Mouse (Mus musculus): ENCODE data around the gene Arhgap10. TPM values are rescaled to one million over a fixed set of nuclear protein-coding genes. Genes with fewer than 3 reads are reported as not detected.

The Arhgap10 gene
- polyA plus RNA-seq, 1 experiment, result 0.32 TPM

GRCm38 (mm10) chr8:77440913-77441312 lies 76.8 kb downstream of the Arhgap10 start:
- TF ChIP-seq GATA1 (IDR thresholded peaks at IDR 0.05; ENCODE audit: low read length) (no peak), TAL1 (IDR thresholded peaks at IDR 0.05; ENCODE audit: low read length) (no peak)
- H3K9me3 ChIP-seq (ENCODE audit: control insufficient read depth, low read length), result no peaks in the 10 kb centered on the region
- H3K27me3 ChIP-seq (ENCODE audit: control insufficient read depth), result no peaks in the 10 kb centered on the region
- H3K36me3 ChIP-seq (ENCODE audit: control insufficient read depth), result no peaks in the 10 kb centered on the region
- H3K4me3 ChIP-seq (replicated peaks), result no peak overlapping the region
- no peaks in the 10 kb centered on the region for H3K4me1 ChIP-seq (ENCODE audit: control insufficient read depth)

DNA sequence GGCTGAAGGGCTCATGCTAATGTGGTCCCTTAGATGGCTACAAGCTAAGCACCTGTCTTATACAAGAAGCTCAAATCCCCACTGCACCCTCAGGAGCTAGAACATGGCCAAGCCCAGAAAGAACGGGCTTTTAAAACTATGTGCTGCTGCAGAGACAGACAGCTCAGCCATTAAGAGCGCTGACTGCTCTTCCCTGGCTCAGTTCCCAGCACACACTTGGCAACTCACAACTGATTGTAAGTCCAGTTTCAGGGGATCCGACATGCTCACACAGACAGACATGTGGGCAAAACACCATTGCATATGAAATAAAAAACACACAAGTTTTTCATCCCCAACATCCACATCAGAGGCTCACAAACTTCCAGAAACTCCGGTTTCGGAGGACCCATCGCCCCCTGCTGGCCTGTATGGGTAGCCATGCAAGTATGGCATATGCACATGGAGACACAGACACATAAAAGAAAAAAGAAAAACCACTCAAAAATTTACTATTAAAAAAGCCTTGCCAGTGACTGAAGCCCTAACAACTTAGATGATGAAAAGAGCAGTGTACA lies 77.4 kb downstream of the Arhgap10 start:
- no peak overlapping the region for H3K4me3 ChIP-seq (replicated peaks)
- no peaks in the 10 kb centered on the region for H3K9me3 ChIP-seq (ENCODE audit: control insufficient read depth, low read length)
- no peaks in the 10 kb centered on the region for H3K27me3 ChIP-seq (ENCODE audit: control insufficient read depth)
- TF ChIP-seq TAL1 (IDR thresholded peaks at IDR 0.05; ENCODE audit: low read length) (no peak), GATA1 (IDR thresholded peaks at IDR 0.05; ENCODE audit: low read length) (no peak)
- H3K4me1 ChIP-seq (ENCODE audit: control insufficient read depth), result no peaks in the 10 kb centered on the region
- H3K36me3 ChIP-seq (ENCODE audit: control insufficient read depth), result no peaks in the 10 kb centered on the region

DNA sequence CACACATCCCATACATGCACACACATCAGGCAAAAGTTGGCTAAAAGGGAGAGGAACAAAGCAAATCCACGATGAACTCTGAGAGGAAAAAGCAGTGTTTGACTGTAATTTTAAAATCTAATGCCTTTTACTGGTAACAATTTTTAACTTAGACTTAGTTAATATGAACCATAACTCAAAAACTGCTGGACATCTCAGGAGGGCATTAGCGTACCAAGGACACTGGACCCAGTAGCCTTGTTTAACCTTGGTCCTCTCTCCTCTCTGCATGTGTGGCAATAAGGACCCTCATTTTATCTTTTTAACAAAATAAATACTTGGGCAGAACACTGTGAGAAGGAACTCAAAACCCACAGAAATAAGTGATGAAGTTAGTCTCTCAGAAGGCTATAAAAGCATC lies 78.1 kb downstream of the Arhgap10 start:
- H3K27me3 ChIP-seq (ENCODE audit: control insufficient read depth), result no peaks in the 10 kb centered on the region
- H3K36me3 ChIP-seq (ENCODE audit: control insufficient read depth), result no peaks in the 10 kb centered on the region
- TF ChIP-seq TAL1 (IDR thresholded peaks at IDR 0.05; ENCODE audit: low read length), result no peak
- TF ChIP-seq GATA1 (IDR thresholded peaks at IDR 0.05; ENCODE audit: low read length), result no peak
- no peaks in the 10 kb centered on the region for H3K4me1 ChIP-seq (ENCODE audit: control insufficient read depth)
- no peak overlapping the region for H3K4me3 ChIP-seq (replicated peaks)
- no peaks in the 10 kb centered on the region for H3K9me3 ChIP-seq (ENCODE audit: control insufficient read depth, low read length)

- H3K4me1 ChIP-seq (ENCODE audit: control insufficient read depth), result no peaks in the 10 kb centered on the region
- no peaks in the 10 kb centered on the region for H3K9me3 ChIP-seq (ENCODE audit: control insufficient read depth, low read length)
- H3K36me3 ChIP-seq (ENCODE audit: control insufficient read depth), result no peaks in the 10 kb centered on the region
- H3K27me3 ChIP-seq (ENCODE audit: control insufficient read depth), result no peaks in the 10 kb centered on the region
- no peak overlapping the region for H3K4me3 ChIP-seq (replicated peaks)
- TF ChIP-seq GATA1 (IDR thresholded peaks at IDR 0.05; ENCODE audit: low read length) (no peak), TAL1 (IDR thresholded peaks at IDR 0.05; ENCODE audit: low read length) (no peak)
These were observed 79.8 kb downstream of the Arhgap10 start for GRCm38 (mm10) chr8:77437807-77438493.

DNA sequence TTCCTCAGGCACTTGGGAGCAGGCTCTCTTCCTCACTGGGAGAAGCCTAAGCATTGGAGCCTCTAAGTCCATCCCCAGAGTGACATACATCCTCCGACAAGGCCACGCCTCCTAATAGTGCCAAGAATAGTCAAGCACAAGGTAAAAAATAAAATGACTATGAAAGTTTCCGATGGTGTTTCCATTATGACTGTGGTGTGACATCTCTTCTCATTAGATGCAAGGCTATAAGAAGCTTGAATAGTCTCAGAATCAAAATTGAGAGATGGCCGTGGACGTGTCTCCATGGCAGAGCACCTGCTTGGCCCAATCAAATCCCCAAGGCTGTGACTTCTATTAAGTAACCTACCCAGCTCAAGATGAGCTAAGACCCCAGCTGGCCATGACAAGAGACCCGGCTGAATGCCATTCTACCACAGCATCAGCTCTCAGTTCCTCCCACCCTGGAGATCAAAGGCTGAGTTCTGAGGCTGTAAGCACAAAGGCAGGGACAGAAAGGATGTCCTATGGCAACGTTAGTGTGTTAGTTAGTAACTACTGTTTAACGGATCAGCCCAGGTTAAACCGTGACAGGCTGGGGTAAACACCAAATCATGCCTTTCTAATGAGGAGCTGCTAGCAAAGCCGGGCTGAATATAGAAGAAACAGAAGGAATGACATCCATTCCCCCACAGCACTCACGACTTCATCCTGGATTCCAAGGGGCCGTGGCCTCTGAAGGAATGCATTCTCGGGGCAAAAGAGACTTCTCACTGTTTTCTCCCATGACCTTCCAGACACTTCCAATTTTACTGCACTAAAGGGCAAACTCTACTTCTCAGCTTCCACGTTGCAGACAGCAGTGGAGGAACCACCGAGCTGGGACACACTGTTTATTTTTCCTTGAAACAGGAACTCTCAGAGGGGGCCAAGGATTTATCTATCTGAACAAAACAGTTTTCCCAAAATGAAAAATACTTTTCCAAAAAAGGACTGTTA lies 81.5 kb downstream of the Arhgap10 start:
- Histone ChIP-seq H3K27me3 (ENCODE audit: control insufficient read depth) (no peaks in the 10 kb centered on the region), H3K4me1 (ENCODE audit: control insufficient read depth) (no peaks in the 10 kb centered on the region), H3K4me3 (replicated peaks) (no peak overlapping the region), H3K9me3 (ENCODE audit: control insufficient read depth, low read length) (no peaks in the 10 kb centered on the region), H3K36me3 (ENCODE audit: control insufficient read depth) (no peaks in the 10 kb centered on the region)
- TF ChIP-seq TAL1 (IDR thresholded peaks at IDR 0.05; ENCODE audit: low read length), result no peak
- TF ChIP-seq GATA1 (IDR thresholded peaks at IDR 0.05; ENCODE audit: low read length), result no peak

DNA sequence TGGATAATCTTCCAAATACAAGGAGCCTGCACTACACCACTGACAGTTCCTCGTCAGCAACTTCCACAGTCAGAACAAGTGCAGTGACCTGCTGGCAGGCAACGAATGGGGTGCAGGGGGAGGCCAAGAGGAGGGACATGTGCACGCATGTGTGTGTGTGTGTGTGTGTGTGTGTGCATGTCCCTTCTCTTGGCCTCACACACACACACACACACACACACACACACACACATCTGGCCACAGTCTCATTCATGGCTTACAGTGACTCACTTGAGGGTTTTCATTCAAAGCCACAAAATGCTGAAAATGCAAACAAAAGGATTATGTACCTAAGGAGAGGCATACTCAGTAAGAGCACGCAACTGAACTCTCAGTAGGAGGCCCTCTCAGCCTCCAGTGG lies 84.5 kb downstream of the Arhgap10 start:
- H3K4me1 ChIP-seq (ENCODE audit: control insufficient read depth), result no peaks in the 10 kb centered on the region
- H3K4me3 ChIP-seq (replicated peaks), result no peak overlapping the region
- TF ChIP-seq TAL1 (IDR thresholded peaks at IDR 0.05; ENCODE audit: low read length) (no peak), GATA1 (IDR thresholded peaks at IDR 0.05; ENCODE audit: low read length) (no peak)
- no peaks in the 10 kb centered on the region for H3K36me3 ChIP-seq (ENCODE audit: control insufficient read depth)
- no peaks in the 10 kb centered on the region for H3K27me3 ChIP-seq (ENCODE audit: control insufficient read depth)
- H3K9me3 ChIP-seq (ENCODE audit: control insufficient read depth, low read length), result no peaks in the 10 kb centered on the region

DNA sequence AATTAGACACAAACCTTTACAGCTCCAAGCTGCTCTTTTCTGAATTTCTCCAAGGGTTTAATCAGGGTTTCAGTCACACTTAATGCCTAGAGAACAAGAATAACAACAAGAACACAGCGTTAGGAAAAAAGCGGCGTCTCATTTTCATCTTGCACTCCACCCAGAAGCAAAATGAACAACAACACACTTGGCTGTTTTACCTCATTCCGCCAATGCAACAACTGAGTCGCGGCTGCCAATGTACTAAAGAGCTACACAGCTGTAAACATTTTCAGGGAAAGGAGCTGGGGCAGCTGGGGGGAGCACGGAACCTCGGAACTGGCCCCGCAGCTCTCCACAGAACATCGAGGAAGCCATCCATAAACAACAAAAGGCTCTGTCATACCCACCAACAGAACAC lies 85.0 kb downstream of the Arhgap10 start:
- Histone ChIP-seq H3K4me3 (replicated peaks) (no peak overlapping the region), H3K36me3 (ENCODE audit: control insufficient read depth) (no peaks in the 10 kb centered on the region)
- TF ChIP-seq TAL1 (IDR thresholded peaks at IDR 0.05; ENCODE audit: low read length), result no peak
- TF ChIP-seq GATA1 (IDR thresholded peaks at IDR 0.05; ENCODE audit: low read length), result no peak

GRCm38 (mm10) chr8:77428420-77428819 lies 89.3 kb downstream of the Arhgap10 start:
- peaks cover 3% of the 10 kb centered on the region; the same call in 1 of the 2 replicates for H3K4me1 ChIP-seq (ENCODE audit: control insufficient read depth)
- no peak overlapping the region for H3K4me3 ChIP-seq (replicated peaks)
- H3K27me3 ChIP-seq (ENCODE audit: control insufficient read depth), result no peaks in the 10 kb centered on the region
- peaks cover 2% of the 10 kb centered on the region for H3K36me3 ChIP-seq (ENCODE audit: control insufficient read depth)
- TF ChIP-seq TAL1 (IDR thresholded peaks at IDR 0.05; ENCODE audit: low read length) (no peak), GATA1 (IDR thresholded peaks at IDR 0.05; ENCODE audit: low read length) (no peak)
- no peaks in the 10 kb centered on the region for H3K9me3 ChIP-seq (ENCODE audit: control insufficient read depth, low read length)

More for the DNA sequence above, 85.0 kb downstream of the Arhgap10 start:
- H3K9me3 ChIP-seq (ENCODE audit: control insufficient read depth, low read length), result no peaks in the 10 kb centered on the region
- H3K4me1 ChIP-seq (ENCODE audit: control insufficient read depth), result no peaks in the 10 kb centered on the region
- no peaks in the 10 kb centered on the region for H3K27me3 ChIP-seq (ENCODE audit: control insufficient read depth)

- Histone ChIP-seq H3K36me3 (ENCODE audit: control insufficient read depth) (peaks cover 2% of the 10 kb centered on the region), H3K9me3 (ENCODE audit: control insufficient read depth, low read length) (no peaks in the 10 kb centered on the region), H3K27me3 (ENCODE audit: control insufficient read depth) (no peaks in the 10 kb centered on the region), H3K4me3 (replicated peaks) (no peak overlapping the region), H3K4me1 (ENCODE audit: control insufficient read depth) (peaks cover 6% of the 10 kb centered on the region)
- TF ChIP-seq TAL1 (IDR thresholded peaks at IDR 0.05; ENCODE audit: low read length) (no peak), GATA1 (IDR thresholded peaks at IDR 0.05; ENCODE audit: low read length) (no peak)
These were observed 89.7 kb downstream of the Arhgap10 start for GRCm38 (mm10) chr8:77428015-77428414.
